Mouse (Mus musculus): ENCODE measurements around the gene Tm9sf2. TPM values are rescaled to one million over a fixed set of nuclear protein-coding genes. Genes with fewer than 3 reads are reported as not detected.
A peak's percentile ranks its signal among the peaks of the same experiment; 100 is the strongest.

The Tm9sf2 gene
- polyA plus RNA-seq, 1 experiment = 85.3 TPM

GRCm38 (mm10) chr14:122074360-122074759 is 32.5 kb upstream of the Tm9sf2 start:
- H3K36me3 ChIP-seq (ENCODE audit: control insufficient read depth, insufficient read depth, low read length, poor library complexity, severe bottlenecking) = no peaks in the 10 kb centered on the region
- no peak overlapping the region for H3K27ac ChIP-seq (ENCODE audit: insufficient read depth, low read length)
- no peaks in the 10 kb centered on the region for H3K4me1 ChIP-seq (ENCODE audit: control insufficient read depth, insufficient read depth, low read length)
- no peak overlapping the region for H3K4me3 ChIP-seq (ENCODE audit: low read depth, low read length)
- H3K27me3 ChIP-seq (ENCODE audit: control insufficient read depth, insufficient read depth, low read length, poor library complexity, severe bottlenecking) = no peaks in the 10 kb centered on the region
- H3K9me3 ChIP-seq (replicated peaks; ENCODE audit: control insufficient read depth, insufficient read depth, low read length, poor library complexity, severe bottlenecking) = no peaks in the 10 kb centered on the region
- H3K9ac ChIP-seq (ENCODE audit: low read depth, poor library complexity, severe bottlenecking) = no peak overlapping the region
- TF ChIP-seq POLR2A (IDR thresholded peaks at IDR 0.05; ENCODE audit: insufficient read depth, low read length) (no peak), CTCF (IDR thresholded peaks at IDR 0.05; ENCODE audit: low read depth, low read length) (no peak), EP300 (IDR thresholded peaks at IDR 0.05; ENCODE audit: insufficient read depth, low read depth, low read length) (no peak)

DNA sequence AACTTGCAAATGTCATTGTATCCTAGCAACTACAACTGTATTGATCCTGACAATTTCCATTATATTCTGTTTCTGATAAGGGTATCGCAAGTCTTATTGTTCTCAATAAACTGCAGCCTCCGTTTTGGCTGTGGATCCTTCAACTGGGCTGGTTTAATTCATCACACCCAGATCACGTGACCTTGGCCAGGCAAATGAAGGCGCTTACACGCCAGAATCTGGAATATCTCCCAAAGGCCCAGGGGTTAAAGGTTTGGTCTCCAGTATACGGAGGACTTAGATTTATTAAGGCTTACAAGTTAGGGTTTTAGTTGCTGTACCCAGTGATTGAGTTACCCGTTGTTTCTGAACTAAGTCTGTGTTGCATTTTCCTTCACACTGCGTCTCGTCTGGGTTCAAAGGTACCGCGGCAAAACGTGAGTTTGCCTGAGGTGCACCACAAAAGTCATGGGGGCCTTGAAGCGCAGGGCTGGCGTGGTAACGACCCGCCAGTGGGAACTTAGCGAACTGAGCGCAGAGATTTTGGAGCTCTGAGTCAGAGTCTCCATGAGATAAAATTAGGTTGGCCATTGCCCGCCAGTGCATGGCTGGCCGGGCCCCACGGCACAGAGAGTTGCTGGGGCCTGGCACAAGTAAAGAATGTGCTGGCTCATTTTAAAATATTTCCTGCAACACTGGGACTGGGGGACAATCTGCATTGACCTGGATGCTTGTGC is 31.2 kb upstream of the Tm9sf2 start:
- peak overlapping the region; percentile 58 for H3K4me3 ChIP-seq (ENCODE audit: low read depth, low read length)
- no peaks in the 10 kb centered on the region for H3K27me3 ChIP-seq (ENCODE audit: control insufficient read depth, insufficient read depth, low read length, poor library complexity, severe bottlenecking)
- H3K27ac ChIP-seq (ENCODE audit: insufficient read depth, low read length) = no peak overlapping the region
- no peaks in the 10 kb centered on the region for H3K36me3 ChIP-seq (ENCODE audit: control insufficient read depth, insufficient read depth, low read length, poor library complexity, severe bottlenecking)
- no peaks in the 10 kb centered on the region for H3K9me3 ChIP-seq (replicated peaks; ENCODE audit: control insufficient read depth, insufficient read depth, low read length, poor library complexity, severe bottlenecking)
- peak overlapping the region; percentile 41 for H3K9ac ChIP-seq (ENCODE audit: low read depth, poor library complexity, severe bottlenecking)
- no peaks in the 10 kb centered on the region for H3K4me1 ChIP-seq (ENCODE audit: control insufficient read depth, insufficient read depth, low read length)
- TF ChIP-seq POLR2A (IDR thresholded peaks at IDR 0.05; ENCODE audit: insufficient read depth, low read length) = no peak
- TF ChIP-seq CTCF (IDR thresholded peaks at IDR 0.05; ENCODE audit: low read depth, low read length) = no peak
- no peak for TF ChIP-seq EP300 (IDR thresholded peaks at IDR 0.05; ENCODE audit: insufficient read depth, low read depth, low read length)

GRCm38 (mm10) chr14:122077017-122077416 is 29.8 kb upstream of the Tm9sf2 start:
- Histone ChIP-seq H3K36me3 (ENCODE audit: control insufficient read depth, insufficient read depth, low read length, poor library complexity, severe bottlenecking) (no peaks in the 10 kb centered on the region), H3K4me1 (ENCODE audit: control insufficient read depth, insufficient read depth, low read length) (no peaks in the 10 kb centered on the region), H3K27me3 (ENCODE audit: control insufficient read depth, insufficient read depth, low read length, poor library complexity, severe bottlenecking) (no peaks in the 10 kb centered on the region), H3K27ac (ENCODE audit: insufficient read depth, low read length) (no peak overlapping the region), H3K4me3 (ENCODE audit: low read depth, low read length) (no peak overlapping the region), H3K9me3 (replicated peaks; ENCODE audit: control insufficient read depth, insufficient read depth, low read length, poor library complexity, severe bottlenecking) (no peaks in the 10 kb centered on the region), H3K9ac (ENCODE audit: low read depth, poor library complexity, severe bottlenecking) (no peak overlapping the region)
- TF ChIP-seq EP300 (IDR thresholded peaks at IDR 0.05; ENCODE audit: insufficient read depth, low read depth, low read length) = no peak
- TF ChIP-seq CTCF (IDR thresholded peaks at IDR 0.05; ENCODE audit: low read depth, low read length) = no peak
- TF ChIP-seq POLR2A (IDR thresholded peaks at IDR 0.05; ENCODE audit: insufficient read depth, low read length) = no peak

DNA sequence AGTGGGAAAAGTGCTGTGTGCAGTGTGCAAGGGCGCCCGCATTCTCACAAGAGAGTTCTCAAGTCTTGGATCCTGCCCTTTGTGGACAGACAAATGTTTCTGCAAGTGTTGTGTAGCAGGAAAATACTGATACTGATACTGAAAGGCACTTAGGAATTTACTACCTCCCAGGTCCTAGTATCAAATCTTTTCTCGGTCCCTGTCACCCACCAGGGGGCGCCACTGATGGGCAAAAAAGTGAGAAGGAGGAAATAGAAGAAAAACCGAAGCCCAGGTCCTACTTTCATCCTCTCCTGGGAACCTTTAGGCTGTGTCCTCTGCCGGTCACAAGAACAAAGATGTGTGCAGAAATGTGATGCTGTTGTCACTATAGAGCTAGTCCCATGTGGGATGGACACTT is 27.4 kb upstream of the Tm9sf2 start:
- H3K4me3 ChIP-seq (ENCODE audit: low read depth, low read length) = no peak overlapping the region
- H3K9ac ChIP-seq (ENCODE audit: low read depth, poor library complexity, severe bottlenecking) = no peak overlapping the region
- H3K27me3 ChIP-seq (ENCODE audit: control insufficient read depth, insufficient read depth, low read length, poor library complexity, severe bottlenecking) = no peaks in the 10 kb centered on the region
- no peaks in the 10 kb centered on the region for H3K36me3 ChIP-seq (ENCODE audit: control insufficient read depth, insufficient read depth, low read length, poor library complexity, severe bottlenecking)
- TF ChIP-seq POLR2A (IDR thresholded peaks at IDR 0.05; ENCODE audit: insufficient read depth, low read length) (no peak), CTCF (IDR thresholded peaks at IDR 0.05; ENCODE audit: low read depth, low read length) (peak; percentile 63)
- H3K4me1 ChIP-seq (ENCODE audit: control insufficient read depth, insufficient read depth, low read length) = no peaks in the 10 kb centered on the region
- no peak overlapping the region for H3K27ac ChIP-seq (ENCODE audit: insufficient read depth, low read length)
- H3K9me3 ChIP-seq (replicated peaks; ENCODE audit: control insufficient read depth, insufficient read depth, low read length, poor library complexity, severe bottlenecking) = no peaks in the 10 kb centered on the region

- Histone ChIP-seq H3K27ac (ENCODE audit: insufficient read depth, low read length) (no peak overlapping the region), H3K36me3 (ENCODE audit: control insufficient read depth, insufficient read depth, low read length, poor library complexity, severe bottlenecking) (no peaks in the 10 kb centered on the region), H3K27me3 (ENCODE audit: control insufficient read depth, insufficient read depth, low read length, poor library complexity, severe bottlenecking) (no peaks in the 10 kb centered on the region), H3K4me1 (ENCODE audit: control insufficient read depth, insufficient read depth, low read length) (no peaks in the 10 kb centered on the region), H3K4me3 (ENCODE audit: low read depth, low read length) (no peak overlapping the region), H3K9ac (ENCODE audit: low read depth, poor library complexity, severe bottlenecking) (no peak overlapping the region), H3K9me3 (replicated peaks; ENCODE audit: control insufficient read depth, insufficient read depth, low read length, poor library complexity, severe bottlenecking) (no peaks in the 10 kb centered on the region)
- TF ChIP-seq EP300 (IDR thresholded peaks at IDR 0.05; ENCODE audit: insufficient read depth, low read depth, low read length) (no peak), POLR2A (IDR thresholded peaks at IDR 0.05; ENCODE audit: insufficient read depth, low read length) (no peak), CTCF (IDR thresholded peaks at IDR 0.05; ENCODE audit: low read depth, low read length) (no peak)
Measured at GRCm38 (mm10) chr14:122079921-122080320, 26.9 kb upstream of the Tm9sf2 start.

DNA sequence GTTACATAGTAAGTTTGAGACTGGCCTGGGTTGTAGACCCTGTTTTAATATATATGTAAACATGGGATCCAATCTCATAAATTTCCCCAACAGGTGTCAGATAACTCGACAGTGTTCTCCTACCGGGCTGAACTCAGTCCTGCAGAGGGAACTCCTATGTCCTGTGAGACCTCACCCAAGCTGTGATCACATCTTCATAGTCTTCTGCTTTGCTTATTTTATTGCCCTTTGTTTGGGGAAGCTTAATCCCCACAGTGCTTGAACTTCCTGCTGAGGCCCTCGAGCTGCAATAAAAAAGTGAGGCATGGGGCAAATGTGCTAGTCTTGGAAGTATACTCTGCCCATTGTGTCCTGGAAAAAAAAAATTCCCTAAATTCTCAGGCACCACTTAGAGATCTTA is 25.5 kb upstream of the Tm9sf2 start:
- H3K36me3 ChIP-seq (ENCODE audit: control insufficient read depth, insufficient read depth, low read length, poor library complexity, severe bottlenecking) = no peaks in the 10 kb centered on the region
- TF ChIP-seq POLR2A (IDR thresholded peaks at IDR 0.05; ENCODE audit: insufficient read depth, low read length) (no peak), EP300 (IDR thresholded peaks at IDR 0.05; ENCODE audit: insufficient read depth, low read depth, low read length) (no peak), CTCF (IDR thresholded peaks at IDR 0.05; ENCODE audit: low read depth, low read length) (no peak)
- no peak overlapping the region for H3K27ac ChIP-seq (ENCODE audit: insufficient read depth, low read length)
- H3K27me3 ChIP-seq (ENCODE audit: control insufficient read depth, insufficient read depth, low read length, poor library complexity, severe bottlenecking) = no peaks in the 10 kb centered on the region
- H3K4me1 ChIP-seq (ENCODE audit: control insufficient read depth, insufficient read depth, low read length) = no peaks in the 10 kb centered on the region
- no peak overlapping the region for H3K4me3 ChIP-seq (ENCODE audit: low read depth, low read length)
- H3K9me3 ChIP-seq (replicated peaks; ENCODE audit: control insufficient read depth, insufficient read depth, low read length, poor library complexity, severe bottlenecking) = no peaks in the 10 kb centered on the region; the same call in 1 of the 2 replicates
- H3K9ac ChIP-seq (ENCODE audit: low read depth, poor library complexity, severe bottlenecking) = no peak overlapping the region
